Mouse (Mus musculus): ENCODE measurements around the gene Atg4b. TPM values are rescaled to one million over a fixed set of nuclear protein-coding genes. Genes with fewer than 3 reads are reported as not detected.

Atg4b gene
- polyA plus RNA-seq, 1 experiment from 2014 or later, result 85.3 TPM

- peak overlapping the region; percentile 81 for H3K4me3 ChIP-seq (ENCODE audit: low read length)
- H3K27me3 ChIP-seq (ENCODE audit: insufficient read depth, low read length), result no peaks in the 10 kb centered on the region
- ATAC-seq (ENCODE audit: low FRiP score, low TSS enrichment), result no peak
- peaks cover 30% of the 10 kb centered on the region for H3K4me1 ChIP-seq (ENCODE audit: insufficient read depth, low read length)
- H3K36me3 ChIP-seq (ENCODE audit: insufficient read depth, low read length), result peaks cover 21% of the 10 kb centered on the region
- peak overlapping the region; percentile 65 for H3K4me2 ChIP-seq (replicated peaks; ENCODE audit: low read depth, low read length)
- no peak overlapping the region for H3K27ac ChIP-seq (ENCODE audit: low read length)
- 0 out of 2 replicates have a peak overlapping the region, but pooled peaks have one; percentile 85 for H3K9ac ChIP-seq (replicated peaks; ENCODE audit: low read length)
- H3K9me3 ChIP-seq (ENCODE audit: low read length), result no peaks in the 10 kb centered on the region
- WGBS, result 78% methylated on average over 4 of the region's 4 CpGs
Measured at GRCm38 (mm10) chr1:93804818-93805217, 53.5 kb downstream of the Atg4b start.

GRCm38 (mm10) chr1:93805221-93805951 lies 54.1 kb downstream of the Atg4b start:
- H3K9me3 ChIP-seq (ENCODE audit: low read length), result no peaks in the 10 kb centered on the region
- H3K4me1 ChIP-seq (ENCODE audit: insufficient read depth, low read length), result peaks cover 30% of the 10 kb centered on the region
- no peak for ATAC-seq (ENCODE audit: low FRiP score, low TSS enrichment)
- no peak overlapping the region for H3K4me3 ChIP-seq (ENCODE audit: low read length)
- no peak overlapping the region for H3K4me2 ChIP-seq (replicated peaks; ENCODE audit: low read depth, low read length)
- no peak overlapping the region for H3K9ac ChIP-seq (replicated peaks; ENCODE audit: low read length)
- H3K36me3 ChIP-seq (ENCODE audit: insufficient read depth, low read length), result peaks cover 26% of the 10 kb centered on the region
- H3K27me3 ChIP-seq (ENCODE audit: insufficient read depth, low read length), result no peaks in the 10 kb centered on the region
- no peak overlapping the region for H3K27ac ChIP-seq (ENCODE audit: low read length)
- WGBS, result 79% methylated on average over 5 of the region's 5 CpGs

GRCm38 (mm10) chr1:93808871-93809270 lies 57.6 kb downstream of the Atg4b start:
- Histone ChIP-seq H3K9ac (replicated peaks; ENCODE audit: low read length) (no peak overlapping the region), H3K27ac (ENCODE audit: low read length) (no peak overlapping the region), H3K4me2 (replicated peaks; ENCODE audit: low read depth, low read length) (no peak overlapping the region), H3K27me3 (ENCODE audit: insufficient read depth, low read length) (no peaks in the 10 kb centered on the region), H3K36me3 (ENCODE audit: insufficient read depth, low read length) (peaks cover 57% of the 10 kb centered on the region), H3K4me3 (ENCODE audit: low read length) (no peak overlapping the region), H3K4me1 (ENCODE audit: insufficient read depth, low read length) (peaks cover 11% of the 10 kb centered on the region), H3K9me3 (ENCODE audit: low read length) (no peaks in the 10 kb centered on the region)
- ATAC-seq (ENCODE audit: low FRiP score, low TSS enrichment), result no peak
- 93% methylated on average over 4 of the region's 4 CpGs for WGBS

- no peak overlapping the region for H3K27ac ChIP-seq (ENCODE audit: low read length)
- H3K36me3 ChIP-seq (ENCODE audit: insufficient read depth, low read length), result peaks cover 67% of the 10 kb centered on the region
- 95% methylated on average over 3 of the region's 3 CpGs for whole genome bisulfite sequencing
- peaks cover 3% of the 10 kb centered on the region for H3K4me1 ChIP-seq (ENCODE audit: insufficient read depth, low read length)
- no peaks in the 10 kb centered on the region for H3K27me3 ChIP-seq (ENCODE audit: insufficient read depth, low read length)
- H3K4me3 ChIP-seq (ENCODE audit: low read length), result no peak overlapping the region
- no peak overlapping the region for H3K9ac ChIP-seq (replicated peaks; ENCODE audit: low read length)
- H3K4me2 ChIP-seq (replicated peaks; ENCODE audit: low read depth, low read length), result no peak overlapping the region
- H3K9me3 ChIP-seq (ENCODE audit: low read length), result no peaks in the 10 kb centered on the region
- ATAC-seq (ENCODE audit: low FRiP score, low TSS enrichment), result no peak
Measured at GRCm38 (mm10) chr1:93810011-93810410, 58.7 kb downstream of the Atg4b start.

GRCm38 (mm10) chr1:93811495-93812039 lies 60.3 kb downstream of the Atg4b start:
- Histone ChIP-seq H3K27ac (ENCODE audit: low read length) (no peak overlapping the region), H3K4me1 (ENCODE audit: insufficient read depth, low read length) (no peaks in the 10 kb centered on the region), H3K4me2 (replicated peaks; ENCODE audit: low read depth, low read length) (no peak overlapping the region), H3K27me3 (ENCODE audit: insufficient read depth, low read length) (no peaks in the 10 kb centered on the region), H3K36me3 (ENCODE audit: insufficient read depth, low read length) (peaks cover 83% of the 10 kb centered on the region), H3K9me3 (ENCODE audit: low read length) (no peaks in the 10 kb centered on the region), H3K4me3 (ENCODE audit: low read length) (no peak overlapping the region), H3K9ac (replicated peaks; ENCODE audit: low read length) (no peak overlapping the region)
- no peak for ATAC-seq (ENCODE audit: low FRiP score, low TSS enrichment)
- 84% methylated on average over 8 of the region's 8 CpGs for WGBS

GRCm38 (mm10) chr1:93817823-93818532 lies 66.7 kb downstream of the Atg4b start:
- no peak for ATAC-seq (ENCODE audit: low FRiP score, low TSS enrichment)
- Histone ChIP-seq H3K4me2 (replicated peaks; ENCODE audit: low read depth, low read length) (no peak overlapping the region), H3K36me3 (ENCODE audit: insufficient read depth, low read length) (peaks cover 75% of the 10 kb centered on the region), H3K4me1 (ENCODE audit: insufficient read depth, low read length) (no peaks in the 10 kb centered on the region), H3K27ac (ENCODE audit: low read length) (no peak overlapping the region), H3K4me3 (ENCODE audit: low read length) (no peak overlapping the region), H3K9me3 (ENCODE audit: low read length) (no peaks in the 10 kb centered on the region), H3K9ac (replicated peaks; ENCODE audit: low read length) (no peak overlapping the region), H3K27me3 (ENCODE audit: insufficient read depth, low read length) (no peaks in the 10 kb centered on the region)
- WGBS, result 94% methylated on average over 8 of the region's 8 CpGs

GRCm38 (mm10) chr1:93818722-93819121 lies 67.4 kb downstream of the Atg4b start:
- 81% methylated on average over 7 of the region's 7 CpGs for WGBS
- no peak for ATAC-seq (ENCODE audit: low FRiP score, low TSS enrichment)
- Histone ChIP-seq H3K9me3 (ENCODE audit: low read length) (no peaks in the 10 kb centered on the region), H3K27ac (ENCODE audit: low read length) (no peak overlapping the region), H3K27me3 (ENCODE audit: insufficient read depth, low read length) (no peaks in the 10 kb centered on the region), H3K36me3 (ENCODE audit: insufficient read depth, low read length) (peaks cover 68% of the 10 kb centered on the region), H3K9ac (replicated peaks; ENCODE audit: low read length) (no peak overlapping the region), H3K4me1 (ENCODE audit: insufficient read depth, low read length) (no peaks in the 10 kb centered on the region), H3K4me3 (ENCODE audit: low read length) (no peak overlapping the region), H3K4me2 (replicated peaks; ENCODE audit: low read depth, low read length) (no peak overlapping the region)

GRCm38 (mm10) chr1:93823796-93824495 lies 72.6 kb downstream of the Atg4b start:
- H3K4me2 ChIP-seq (replicated peaks; ENCODE audit: low read depth, low read length), result no peak overlapping the region
- peak overlapping the region; percentile 94 for H3K27ac ChIP-seq (ENCODE audit: low read length)
- 73% methylated on average over 3 of the region's 3 CpGs for WGBS
- H3K9ac ChIP-seq (replicated peaks; ENCODE audit: low read length), result peak overlapping the region; percentile 68; the same call in 1 of the 2 replicates
- H3K4me3 ChIP-seq (ENCODE audit: low read length), result no peak overlapping the region
- peaks cover 6% of the 10 kb centered on the region; the same call in 1 of the 2 replicates for H3K4me1 ChIP-seq (ENCODE audit: insufficient read depth, low read length)
- no peak for ATAC-seq (ENCODE audit: low FRiP score, low TSS enrichment)
- H3K36me3 ChIP-seq (ENCODE audit: insufficient read depth, low read length), result peaks cover 20% of the 10 kb centered on the region; the same call in 1 of the 2 replicates
- H3K9me3 ChIP-seq (ENCODE audit: low read length), result no peaks in the 10 kb centered on the region
- H3K27me3 ChIP-seq (ENCODE audit: insufficient read depth, low read length), result no peaks in the 10 kb centered on the region

GRCm38 (mm10) chr1:93824609-93825008 lies 73.3 kb downstream of the Atg4b start, which contains the start of gene D2hgdh:
TSS of gene D2hgdh (plus strand) at chr1:93824909.
- peak within 1 kb of the TSS; percentile 85 for H3K4me2 ChIP-seq (replicated peaks; ENCODE audit: low read depth, low read length)
- ATAC-seq (ENCODE audit: low FRiP score, low TSS enrichment), result peak; percentile 21
- H3K9ac ChIP-seq (replicated peaks; ENCODE audit: low read length), result peak within 1 kb of the TSS; percentile 68
- no peaks in the 10 kb centered on the region for H3K9me3 ChIP-seq (ENCODE audit: low read length)
- peaks cover 14% of the 10 kb centered on the region; the same call in 1 of the 2 replicates for H3K36me3 ChIP-seq (ENCODE audit: insufficient read depth, low read length)
- 8% methylated on average over 10 of the region's 10 CpGs for WGBS
- H3K4me3 ChIP-seq (ENCODE audit: low read length), result peak within 1 kb of the TSS; percentile 56
- H3K27ac ChIP-seq (ENCODE audit: low read length), result peak within 1 kb of the TSS; percentile 94
- H3K27me3 ChIP-seq (ENCODE audit: insufficient read depth, low read length), result no peaks in the 10 kb centered on the region
- peaks cover 6% of the 10 kb centered on the region; the same call in 1 of the 2 replicates for H3K4me1 ChIP-seq (ENCODE audit: insufficient read depth, low read length)
